Mouse (Mus musculus) gastrocnemius, postnatal 4 days (tissue): ENCODE measurements around the gene Vdr. TPM values are rescaled to one million over a fixed set of nuclear protein-coding genes. Genes with fewer than 3 reads are reported as not detected.

Source experiments
- DNase-seq, 2 experiments: peaks; one replicate each; pipeline ENCODE4 v3.0.0; 2021 to 2022; ENCODE audit warnings: low spot score in 2 of 2, mixed read lengths in 2 of 2
- total RNA-seq, 2 experiments: library from RNA; stranded (reverse); gene quantifications; 2 replicates each; pipeline ENCODE4 v1.2.3; 2021

Gene Vdr
- total RNA-seq, 2 experiments from 2014 or later = 0.15 to 0.47 TPM

DNA sequence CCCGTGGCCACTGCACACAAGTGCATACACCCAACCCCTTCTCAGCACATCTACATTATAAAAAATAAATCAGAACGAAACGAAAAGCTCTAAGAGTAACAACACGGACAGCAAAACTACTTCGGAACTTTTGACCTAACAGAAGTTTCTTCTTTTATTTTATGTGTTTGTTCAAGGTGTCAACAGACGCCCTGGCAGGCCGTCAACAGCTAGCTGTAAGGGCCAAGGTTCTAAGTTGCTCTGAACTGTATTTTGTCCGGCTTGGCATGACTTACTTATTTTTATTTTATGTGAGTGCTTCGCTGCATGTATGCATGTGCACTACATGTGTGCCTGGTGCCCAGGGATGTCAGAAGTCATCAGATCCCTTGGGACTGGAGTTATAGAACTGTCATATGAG lies 11.4 kb upstream of the Vdr start:
- DNase-seq = no peak

DNA sequence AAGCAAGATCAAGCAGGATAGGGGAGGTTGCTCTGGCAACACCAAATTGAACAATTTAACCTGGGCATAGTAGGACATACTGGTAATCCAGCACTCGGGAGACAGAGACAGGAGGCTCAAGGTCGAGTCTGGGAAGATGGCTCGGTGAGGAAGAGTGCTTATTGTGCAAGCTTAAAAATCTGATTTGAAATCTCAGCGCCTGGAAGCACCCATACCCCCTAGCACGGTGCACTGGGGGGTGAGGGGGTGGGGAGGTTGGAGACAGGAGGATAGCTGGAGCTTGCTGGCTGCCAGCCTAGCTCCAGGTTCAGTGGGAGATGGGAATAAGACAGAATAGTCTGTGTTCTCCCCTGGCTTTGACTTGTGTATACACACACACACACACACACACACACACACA lies 9.9 kb upstream of the Vdr start:
- DNase-seq = no peak

DNA sequence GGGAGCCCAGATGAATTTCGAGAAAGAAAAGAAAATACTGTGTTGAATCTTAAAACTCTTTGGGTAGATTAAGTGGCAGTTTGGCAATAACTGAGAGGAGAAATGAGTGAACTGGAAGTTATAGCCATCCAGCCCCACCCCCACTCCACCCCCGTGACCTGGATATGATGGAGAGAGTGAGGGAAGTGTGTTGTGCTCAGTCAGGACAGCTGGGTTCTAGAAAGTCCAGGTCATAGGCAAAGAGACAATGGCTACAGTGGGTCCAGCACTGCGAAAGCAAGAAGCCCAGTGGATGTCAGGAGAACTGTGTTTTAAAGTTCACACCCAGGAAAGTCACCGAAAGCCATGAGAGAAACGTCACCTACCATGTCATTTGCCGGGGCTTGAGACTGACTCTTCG lies 8.8 kb upstream of the Vdr start:
- DNase-seq = no peak

DNA sequence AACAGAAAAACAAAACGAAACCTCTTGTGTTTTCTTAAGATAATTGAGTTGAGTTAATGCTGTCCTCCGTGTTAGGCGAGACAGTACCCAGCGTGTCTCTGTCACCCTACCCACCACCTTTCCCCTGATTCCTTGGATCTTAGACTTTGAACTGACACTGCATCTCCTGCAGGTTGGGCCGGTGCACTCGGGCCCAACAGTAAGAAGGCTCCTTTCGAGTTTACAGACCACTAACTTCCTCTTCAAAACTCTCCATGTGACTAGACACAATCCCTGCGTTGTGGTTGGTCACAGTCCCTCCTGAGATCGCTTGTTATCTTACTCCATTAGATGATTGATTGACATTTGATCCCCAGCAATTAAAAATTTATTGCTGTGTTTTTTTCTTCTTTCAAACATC lies 7.6 kb upstream of the Vdr start:
- no peak for DNase-seq

DNA sequence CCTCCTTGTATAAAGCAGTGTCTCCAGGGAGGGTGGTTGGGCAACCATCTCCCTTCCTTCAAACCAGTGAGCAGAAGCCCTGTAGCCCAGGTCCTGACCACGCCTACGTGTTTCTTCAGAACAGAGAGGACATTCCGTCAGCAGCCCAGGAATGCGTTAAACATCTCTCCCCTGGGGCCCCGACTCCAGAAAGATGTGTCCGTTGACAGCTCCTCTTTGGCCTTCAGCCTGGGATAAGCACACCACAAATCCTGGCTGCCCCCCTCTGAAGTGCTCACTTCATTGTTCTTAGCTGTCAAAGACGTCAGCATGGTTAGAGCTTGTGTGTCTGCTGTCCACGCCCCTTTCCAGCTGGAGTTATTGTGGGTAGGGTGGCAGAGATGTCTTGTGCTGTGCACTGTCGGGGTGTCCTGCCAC lies 3.9 kb upstream of the Vdr start:
- DNase-seq = peak in 1 of 2 experiments; percentile 27

DNA sequence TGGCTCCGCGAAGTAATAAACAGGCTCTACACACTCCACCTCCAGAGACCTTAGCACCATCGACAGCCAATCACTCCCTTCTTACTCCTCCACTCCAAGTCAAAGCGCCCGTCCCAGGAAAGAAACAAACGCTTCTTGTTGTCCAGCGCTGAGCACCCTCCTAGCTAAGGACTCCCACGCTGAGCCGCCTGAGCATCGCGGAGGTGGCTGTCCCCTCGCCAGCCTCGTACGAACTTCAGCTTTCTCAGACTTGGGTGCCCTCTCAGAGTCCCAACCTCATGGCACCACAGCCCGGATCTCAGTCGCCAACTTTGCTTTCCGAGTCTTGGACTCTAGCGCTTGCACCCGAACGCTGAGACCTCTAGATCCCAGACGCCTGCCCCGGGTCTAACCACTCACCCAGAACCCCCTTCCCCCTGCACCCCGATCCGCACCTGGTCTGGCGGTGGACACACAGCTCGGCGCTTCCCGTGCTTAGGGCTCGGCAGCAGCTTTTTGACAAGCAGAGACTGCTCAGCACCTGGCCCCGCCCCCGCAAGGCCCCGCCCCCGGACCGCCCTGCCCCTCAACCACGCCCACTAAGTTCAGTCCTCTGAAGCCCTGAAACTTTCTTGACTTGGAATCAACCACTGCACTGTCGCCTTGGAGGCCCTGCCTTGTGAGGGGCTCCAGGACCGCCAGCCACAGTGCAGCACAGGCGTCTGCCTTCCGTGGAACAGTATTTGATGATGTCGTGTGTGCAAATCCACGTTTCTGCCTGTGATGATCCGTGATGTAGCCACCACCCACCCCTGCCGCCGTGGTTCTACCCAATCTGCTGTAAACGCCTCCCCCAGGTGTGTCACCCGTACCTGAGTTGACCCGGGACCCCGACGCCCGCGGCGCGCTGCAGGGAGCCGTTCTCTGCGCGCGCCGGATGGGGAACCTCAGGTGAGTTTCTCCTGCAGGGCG lies 2.4 kb downstream of the Vdr start:
- DNase-seq = peak; percentile 31 to 42

DNA sequence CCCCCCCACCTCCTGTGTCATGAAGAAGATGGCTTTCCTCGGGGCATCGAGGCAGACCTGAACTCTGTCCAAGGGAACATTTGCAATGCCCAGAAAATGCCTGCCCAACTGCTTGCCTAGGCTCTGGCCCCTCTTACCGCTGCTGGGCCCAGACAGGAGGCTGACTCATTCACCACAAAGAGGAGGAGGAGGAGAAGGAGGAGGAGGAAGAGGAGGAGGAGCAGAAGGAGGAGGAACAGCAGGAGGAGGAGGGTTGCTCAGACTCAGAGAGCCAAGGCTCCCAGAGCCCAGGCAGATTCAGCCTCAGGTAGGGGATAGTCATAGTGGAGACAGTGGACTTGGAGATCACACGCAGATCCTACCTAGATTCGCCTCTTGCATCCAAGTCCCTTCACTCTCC lies 3.2 kb downstream of the Vdr start:
- no peak for DNase-seq

DNA sequence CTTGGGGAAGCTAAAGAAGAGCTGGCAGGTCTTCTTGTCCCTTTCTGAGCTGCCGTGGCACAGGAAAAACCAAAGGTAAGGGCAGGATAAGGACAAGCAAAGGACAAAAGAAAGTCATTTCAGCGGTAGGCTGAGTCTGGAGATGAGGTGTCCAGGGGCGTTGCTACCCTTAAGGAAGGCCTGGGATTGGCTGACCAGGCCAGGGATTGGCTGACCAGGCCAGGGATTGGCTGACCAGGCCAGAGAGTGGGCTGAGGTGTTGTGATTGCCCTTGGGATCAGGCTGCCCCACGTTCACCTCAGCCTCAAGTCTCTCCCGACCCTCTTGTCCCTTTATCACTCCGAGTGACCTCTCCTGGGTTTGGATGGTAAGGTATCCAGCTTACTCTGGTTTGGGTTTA lies 5.1 kb downstream of the Vdr start:
- DNase-seq = no peak

DNA sequence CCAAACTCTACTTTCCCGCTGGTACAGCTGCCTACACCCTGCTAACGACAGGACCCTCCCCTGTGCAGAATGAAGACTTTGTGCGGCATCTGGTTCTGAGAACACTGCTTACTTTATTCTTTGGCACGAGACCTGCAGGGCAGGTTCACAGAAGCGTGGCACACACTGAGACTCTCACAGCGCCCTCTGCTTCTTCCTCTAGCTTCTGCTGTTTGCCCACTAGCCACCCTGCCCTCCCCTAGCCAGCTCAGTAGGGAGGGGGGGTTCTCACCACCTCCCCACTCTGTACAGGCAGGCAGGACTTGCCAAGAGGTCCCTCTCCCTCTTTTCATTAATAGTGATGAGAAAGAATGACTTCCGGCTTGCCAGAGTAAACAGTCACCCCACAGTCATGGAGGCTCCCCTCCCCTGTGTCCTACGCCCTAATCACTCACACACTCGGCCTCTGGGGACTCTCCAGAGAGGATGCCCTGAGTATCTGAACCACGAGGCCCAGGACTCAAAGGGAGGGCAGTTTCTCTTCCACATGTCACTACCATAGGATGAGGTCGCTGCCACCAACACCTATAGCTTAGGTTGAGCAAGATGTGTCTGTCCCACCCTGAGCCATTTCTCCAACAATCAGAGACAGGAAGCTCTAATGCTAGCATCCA lies 6.0 kb downstream of the Vdr start:
- DNase-seq = no peak

DNA sequence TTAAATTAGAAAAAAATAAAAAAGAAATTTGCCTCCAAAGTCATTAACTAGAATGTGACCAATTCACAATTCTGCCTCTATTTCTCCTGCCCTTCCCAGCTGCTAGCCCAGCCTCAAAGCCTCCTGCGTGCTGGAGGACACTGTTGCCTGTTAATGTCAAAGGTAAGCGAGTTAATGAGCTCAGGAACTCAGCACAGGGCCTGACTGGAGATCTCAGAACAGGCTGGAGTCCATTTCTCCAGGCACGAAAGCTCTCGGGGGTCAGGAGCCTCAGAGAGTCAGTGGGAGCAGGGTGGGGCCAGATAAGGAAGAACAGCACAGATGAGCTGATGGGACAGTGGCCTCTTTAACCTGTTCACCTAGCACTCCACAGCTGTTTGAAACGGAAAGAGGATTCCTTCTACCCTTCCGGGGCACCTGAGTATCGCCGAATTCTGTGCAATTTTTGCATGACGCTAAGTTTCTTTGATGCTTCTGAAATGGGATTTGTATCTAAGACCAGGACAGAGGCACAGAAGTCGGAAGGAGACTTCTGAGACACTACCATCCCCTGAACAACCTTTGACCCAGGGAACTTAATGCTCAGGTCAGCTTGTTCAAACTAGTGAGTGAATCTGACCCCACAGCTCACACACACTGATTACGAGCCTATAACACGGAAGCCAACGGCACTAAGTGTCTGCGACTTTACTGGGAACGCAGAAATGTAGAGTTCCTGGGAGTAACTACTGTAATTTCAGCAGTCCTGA lies 7.0 kb downstream of the Vdr start:
- no peak for DNase-seq

DNA sequence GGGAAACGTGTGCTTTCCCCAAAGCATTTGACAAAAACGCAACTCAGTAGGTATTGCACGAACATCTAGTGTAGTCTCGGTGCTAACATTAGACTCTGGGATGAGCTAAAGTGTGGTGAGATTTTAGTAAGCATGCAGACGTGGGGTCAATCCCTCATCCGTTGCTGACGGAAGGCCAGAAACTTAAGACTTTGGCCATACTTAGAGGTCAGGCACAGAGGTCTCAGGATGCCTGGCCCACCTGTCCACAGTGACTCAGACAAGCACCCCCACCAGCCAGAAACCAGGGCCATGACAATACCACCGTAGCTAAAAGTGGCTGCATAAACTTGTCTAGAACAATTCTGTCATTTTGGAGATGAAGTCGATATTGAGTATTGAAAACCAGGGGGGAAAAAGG lies 9.4 kb downstream of the Vdr start:
- DNase-seq = no peak

DNA sequence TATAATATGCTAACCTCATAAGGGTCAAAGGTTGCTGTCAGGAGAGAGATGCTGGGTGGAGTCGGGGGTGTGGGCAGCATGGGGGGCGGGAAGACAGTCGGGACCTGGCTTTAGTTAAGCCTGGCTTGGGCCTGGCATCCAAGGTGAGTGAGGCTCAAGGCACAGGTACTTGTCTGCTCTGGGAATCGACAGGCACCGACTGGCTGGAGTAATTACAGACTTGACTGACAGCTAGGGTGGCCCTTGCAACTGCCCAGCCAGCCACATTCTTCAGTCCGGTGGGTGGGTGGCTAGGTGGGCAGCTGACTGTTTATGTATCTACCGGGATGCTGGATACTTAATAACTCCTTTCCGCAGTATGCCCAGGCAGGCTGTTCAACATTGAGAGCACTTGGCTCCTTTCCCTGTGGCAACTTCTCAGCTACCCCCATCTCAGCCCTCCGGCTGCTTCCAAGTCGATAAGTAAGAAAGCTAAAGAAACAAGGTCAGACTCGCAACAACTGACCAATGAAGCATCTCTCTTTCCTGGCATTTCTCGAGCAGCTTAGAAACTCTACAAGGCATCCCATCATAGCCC lies 10.0 kb downstream of the Vdr start:
- DNase-seq = no peak

DNA sequence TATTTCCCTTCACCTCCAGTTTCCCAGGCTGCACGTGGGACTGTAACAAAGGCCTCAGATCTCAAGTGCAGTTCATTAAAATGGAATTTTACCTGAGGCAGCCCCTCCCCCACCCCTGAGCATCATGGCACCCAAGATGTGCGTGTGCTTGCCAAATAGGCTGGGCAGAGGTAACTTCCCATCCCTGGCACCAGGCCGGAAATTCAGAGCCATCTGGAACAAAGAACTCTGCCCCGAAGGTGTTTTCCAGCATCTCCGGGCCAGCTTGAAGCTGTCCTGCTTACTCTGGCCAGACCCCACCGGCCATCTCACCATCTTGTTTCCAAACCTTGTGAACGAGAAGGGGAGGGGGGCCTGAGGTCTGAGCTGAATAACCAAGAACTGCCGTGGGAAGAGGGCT lies 10.7 kb downstream of the Vdr start:
- no peak for DNase-seq

DNA sequence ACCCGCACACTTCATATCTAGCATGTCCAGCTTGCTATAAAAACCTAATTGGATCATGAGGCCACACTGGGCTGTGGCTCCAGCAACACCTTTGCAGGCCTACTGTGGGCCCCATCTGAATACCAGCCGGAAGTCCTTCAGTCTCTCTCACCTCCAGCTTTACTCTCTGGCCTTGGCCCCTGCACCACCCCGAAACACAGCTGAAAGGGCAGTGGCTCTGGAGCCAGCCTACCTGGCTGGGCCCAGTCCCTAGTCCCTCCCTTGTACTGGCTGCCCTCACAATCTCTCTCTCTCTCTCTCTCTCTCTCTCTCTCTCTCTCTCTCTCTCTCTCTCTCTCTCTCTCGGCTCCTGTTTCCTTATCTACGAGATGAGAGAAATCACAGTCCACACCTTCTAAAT lies 11.6 kb downstream of the Vdr start:
- no peak for DNase-seq

DNA sequence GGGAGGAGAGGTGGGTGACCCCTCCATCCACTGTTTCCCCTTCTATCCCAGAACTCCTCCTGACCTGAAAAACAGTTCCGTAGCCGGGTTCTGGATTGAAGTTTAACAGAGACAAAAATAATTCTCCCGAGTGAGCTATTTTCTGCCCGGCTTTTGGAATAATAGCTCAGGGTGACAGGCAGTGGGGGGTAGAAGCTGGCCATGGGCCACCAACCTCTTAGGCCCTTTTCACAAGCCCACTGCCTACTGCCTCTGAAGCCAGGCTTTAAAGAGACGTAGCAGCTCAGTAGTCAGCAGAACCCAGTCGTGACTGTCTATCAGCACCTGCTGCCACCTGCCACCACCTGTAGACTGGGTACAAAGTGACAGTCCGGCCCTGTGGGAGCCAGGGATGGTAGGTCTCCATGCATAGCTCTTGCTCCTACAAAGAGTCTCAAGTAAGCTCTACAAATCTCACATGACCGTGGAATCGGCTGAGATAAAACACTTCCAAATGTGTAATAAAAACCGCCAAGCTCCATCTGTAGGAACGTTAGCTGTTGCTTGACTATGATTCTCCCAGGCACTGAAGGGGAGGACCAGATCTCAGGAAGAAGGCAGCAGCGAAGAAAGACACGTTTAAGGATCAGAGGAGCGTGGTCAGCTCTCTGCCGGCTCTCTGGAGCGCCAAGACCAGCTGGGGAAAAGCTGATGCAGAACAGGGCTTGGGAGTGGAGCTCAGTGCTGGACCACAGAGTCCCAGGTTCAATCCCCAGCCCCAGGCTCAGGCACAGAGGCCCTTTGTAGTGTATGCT lies 13.4 kb downstream of the Vdr start:
- no peak for DNase-seq

DNA sequence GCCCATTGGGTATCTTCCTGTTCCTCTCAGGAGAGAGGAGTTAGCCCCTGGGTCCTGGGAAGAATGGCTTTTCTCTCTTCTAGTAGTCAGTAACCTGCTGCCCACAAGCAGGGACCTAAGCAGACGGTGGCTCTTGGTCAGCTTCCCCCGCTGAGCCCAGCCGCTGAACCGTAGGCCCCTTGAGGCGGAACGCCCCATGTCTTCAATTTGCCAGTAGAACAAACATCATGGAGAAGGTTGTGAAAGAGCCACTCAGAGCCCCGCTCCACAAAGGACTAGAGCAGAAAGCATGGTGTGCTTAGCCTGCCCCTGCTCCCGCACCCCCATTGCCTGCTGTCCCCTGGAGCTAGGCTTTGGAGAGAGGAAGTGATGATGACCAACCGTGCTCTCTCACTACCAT lies 14.1 kb downstream of the Vdr start:
- DNase-seq = no peak

DNA sequence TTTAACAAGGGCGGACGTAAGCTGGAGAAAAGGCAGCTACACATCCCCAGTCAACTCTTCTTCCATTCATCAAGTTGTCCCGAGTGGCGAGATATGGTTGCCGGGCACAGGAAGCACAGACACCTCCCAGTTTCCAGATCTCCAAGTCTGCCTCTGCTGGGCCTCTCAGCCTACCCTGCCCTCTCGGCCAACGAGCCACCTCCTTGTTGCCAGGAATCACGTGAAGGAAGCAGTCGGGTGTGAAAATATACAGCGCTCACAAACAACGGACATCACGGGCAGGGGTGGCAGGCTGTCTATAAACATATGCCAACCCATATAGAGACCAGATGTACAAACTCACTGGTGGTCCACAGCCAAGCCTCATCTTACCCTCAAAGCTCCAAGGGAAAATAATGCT lies 14.6 kb downstream of the Vdr start:
- no peak for DNase-seq

DNA sequence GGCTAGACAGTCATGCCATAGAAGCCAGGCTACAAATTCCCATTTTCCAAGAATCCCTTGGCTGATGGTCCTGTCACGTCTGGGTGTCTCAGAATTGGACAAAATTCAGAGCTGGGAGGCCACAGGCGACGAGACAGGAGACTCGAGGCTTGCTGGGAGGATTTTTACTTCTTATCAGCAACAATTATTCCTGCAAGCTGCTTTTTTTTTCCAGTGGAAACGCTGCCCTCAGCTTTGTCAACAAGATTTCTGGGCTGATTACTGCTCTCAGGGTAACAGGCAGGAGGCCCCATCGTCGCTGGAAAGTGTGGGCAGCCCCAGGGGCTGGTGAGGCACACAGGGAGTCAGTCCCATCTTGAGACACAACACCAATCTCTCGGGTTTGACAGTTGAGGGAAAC lies 17.9 kb downstream of the Vdr start:
- no peak for DNase-seq

DNA sequence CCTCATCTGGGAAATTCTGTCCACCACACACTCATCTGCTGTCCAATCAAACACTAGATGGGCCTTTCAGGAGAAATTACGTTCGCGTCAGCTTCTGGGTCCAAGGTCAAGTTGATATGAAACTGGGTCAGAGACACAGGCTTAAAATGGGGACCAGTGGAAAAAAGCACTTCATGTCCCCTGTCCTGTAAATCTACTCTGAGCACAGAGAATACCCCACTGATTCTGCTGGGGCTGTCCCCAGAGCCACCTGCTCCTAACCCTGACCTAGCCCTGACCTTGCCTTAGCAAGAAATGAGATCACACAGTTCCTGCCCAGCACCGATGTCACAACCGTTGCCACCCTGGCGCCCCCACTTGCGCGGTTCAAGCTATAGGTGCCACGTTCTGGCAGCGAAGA lies 20.0 kb downstream of the Vdr start:
- DNase-seq = no peak

DNA sequence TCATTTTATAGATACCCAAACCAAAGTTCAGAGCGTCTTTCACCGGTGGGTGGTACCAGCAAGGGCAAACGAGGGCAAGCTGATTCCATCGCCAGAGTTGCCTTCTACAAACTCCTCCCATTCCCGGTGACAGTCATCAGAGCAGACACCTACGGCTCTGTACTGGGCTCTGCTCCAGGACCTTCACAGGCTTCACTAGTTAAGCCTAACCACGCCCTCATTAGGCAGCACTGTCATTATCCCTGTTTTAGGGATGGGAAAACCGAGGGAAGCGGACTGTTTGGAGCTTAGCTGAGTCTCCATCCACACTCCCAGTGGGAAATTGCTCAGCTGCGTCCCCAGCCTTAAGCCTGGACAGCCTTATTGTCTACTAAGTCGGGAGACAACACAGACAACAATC lies 20.4 kb downstream of the Vdr start:
- no peak for DNase-seq

DNA sequence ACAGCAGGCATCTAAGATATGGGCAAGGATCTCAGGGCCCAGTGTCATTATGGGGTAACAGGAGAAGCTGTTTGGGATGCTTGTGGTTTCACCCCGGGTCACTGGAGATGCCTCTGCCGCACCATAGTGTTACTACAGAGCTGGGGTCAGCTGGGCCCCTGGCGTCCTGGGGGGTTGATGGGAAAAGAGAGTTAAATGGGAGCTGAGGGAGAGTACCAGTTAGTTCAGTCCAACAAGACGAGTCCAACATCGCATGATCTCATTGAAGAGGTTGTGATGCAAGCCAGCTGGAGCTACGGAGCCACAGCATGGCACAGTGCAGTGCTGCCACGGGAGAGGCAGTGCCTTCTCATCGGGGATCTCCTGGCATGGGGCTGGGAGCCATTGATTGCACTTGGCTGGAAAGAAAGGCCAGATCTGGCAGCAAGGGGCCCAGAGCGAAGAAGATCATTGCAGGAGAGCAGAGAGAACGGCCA lies 22.9 kb downstream of the Vdr start:
- no peak for DNase-seq
